Mouse (Mus musculus) thymus, adult 2 months (tissue): ENCODE results near the gene Mecom. TPM values are rescaled to one million over a fixed set of nuclear protein-coding genes. Genes with fewer than 3 reads are reported as not detected.

Experiments used
- DNase-seq: peaks from one replicate; pipeline ENCODE4 v3.0.0; 2021
- H3K27ac ChIP-seq: fragments of 200-500 bp; 2 replicates; pipeline ENCODE4 v1.5.1; 2012; ENCODE audit warnings: low read length, control low read depth; ENCODE audit not compliant: control insufficient read depth, insufficient read depth
- H3K27me3 ChIP-seq: fragments of 200-500 bp; 2 replicates; pipeline ENCODE4 v1.6.1; 2012; ENCODE audit warnings: mild to moderate bottlenecking, low read length, moderate library complexity, mixed read lengths; ENCODE audit not compliant: control insufficient read depth, insufficient read depth
- H3K36me3 ChIP-seq: fragments of 200-500 bp; 2 replicates; pipeline ENCODE4 v1.6.1; 2012; ENCODE audit warnings: mild to moderate bottlenecking, low read length, moderate library complexity; ENCODE audit not compliant: control insufficient read depth, insufficient read depth
- H3K4me1 ChIP-seq: fragments of 200-500 bp; replicated peaks from 2 replicates; pipeline ENCODE4 v1.6.1; 2012; ENCODE audit warnings: low read length; ENCODE audit not compliant: control insufficient read depth, insufficient read depth
- H3K4me3 ChIP-seq: fragments of 200-500 bp; 2 replicates; pipeline ENCODE4 v1.5.1; 2012; ENCODE audit warnings: mild to moderate bottlenecking, low read length, control low read depth, moderate library complexity; ENCODE audit not compliant: control insufficient read depth, insufficient read depth
- CTCF ChIP-seq: fragments of 200-500 bp; IDR thresholded peaks from 2 replicates; pipeline ENCODE4 v1.5.1; 2012; ENCODE audit warnings: mild to moderate bottlenecking, control low read depth, low read length, moderate library complexity, borderline replicate concordance; ENCODE audit not compliant: control insufficient read depth, poor library complexity, insufficient read depth; ENCODE audit errors: extremely low read depth
- POLR2A ChIP-seq: fragments of 200-500 bp; IDR thresholded peaks from 2 replicates; pipeline ENCODE4 v1.6.1; 2012; ENCODE audit warnings: mild to moderate bottlenecking, low read length, control low read depth, moderate library complexity; ENCODE audit not compliant: control insufficient read depth, poor library complexity, insufficient read depth; ENCODE audit errors: extremely low read depth
- WGBS: fragments of 180-500 bp; shearing (Covaris S2); methylation state at CpG from one replicate; pipeline ENCODE4 v1.1.7; 2018; 5-methylcytosine and 5-hydroxymethylcytosine counted together
- polyA plus RNA-seq: library from polyadenylated mRNA; depleted of rRNA; stranded (reverse); fragments of >200 nt; gene quantifications from 2 replicates; pipeline ENCODE4 v1.2.3, GENCODE M21; 2012

The Mecom gene
- polyA plus RNA-seq, 1 experiment, result 0.92 TPM

DNA sequence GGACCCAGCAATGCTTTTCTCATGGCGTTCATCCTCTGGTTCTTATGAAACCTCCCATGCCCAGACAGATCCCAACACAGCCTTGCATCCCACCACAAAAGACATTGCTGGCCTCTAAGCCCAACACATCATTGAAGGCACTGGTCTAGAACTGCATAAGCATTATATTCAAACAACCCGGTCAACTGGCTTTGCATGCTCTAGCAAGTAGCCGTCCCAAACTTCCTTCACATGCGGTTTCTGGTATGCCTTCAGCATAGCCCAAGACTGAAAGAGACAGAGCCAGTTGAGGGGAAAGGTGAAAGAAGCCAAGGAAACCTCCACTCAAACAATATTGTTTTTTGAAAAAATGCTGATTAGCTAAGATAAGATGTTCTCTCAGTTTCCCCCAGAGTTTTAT is 397.7 kb downstream of the Mecom start:
- 95% methylated on average over 4 of the region's 4 CpGs for WGBS
- no peak for DNase-seq
- Histone ChIP-seq H3K36me3 (no peaks in the 10 kb centered on the region), H3K4me3 (no peak overlapping the region), H3K4me1 (no peaks in the 10 kb centered on the region), H3K27ac (no peak overlapping the region), H3K27me3 (no peaks in the 10 kb centered on the region)
- no peak for TF ChIP-seq POLR2A
- TF ChIP-seq CTCF, result no peak

DNA sequence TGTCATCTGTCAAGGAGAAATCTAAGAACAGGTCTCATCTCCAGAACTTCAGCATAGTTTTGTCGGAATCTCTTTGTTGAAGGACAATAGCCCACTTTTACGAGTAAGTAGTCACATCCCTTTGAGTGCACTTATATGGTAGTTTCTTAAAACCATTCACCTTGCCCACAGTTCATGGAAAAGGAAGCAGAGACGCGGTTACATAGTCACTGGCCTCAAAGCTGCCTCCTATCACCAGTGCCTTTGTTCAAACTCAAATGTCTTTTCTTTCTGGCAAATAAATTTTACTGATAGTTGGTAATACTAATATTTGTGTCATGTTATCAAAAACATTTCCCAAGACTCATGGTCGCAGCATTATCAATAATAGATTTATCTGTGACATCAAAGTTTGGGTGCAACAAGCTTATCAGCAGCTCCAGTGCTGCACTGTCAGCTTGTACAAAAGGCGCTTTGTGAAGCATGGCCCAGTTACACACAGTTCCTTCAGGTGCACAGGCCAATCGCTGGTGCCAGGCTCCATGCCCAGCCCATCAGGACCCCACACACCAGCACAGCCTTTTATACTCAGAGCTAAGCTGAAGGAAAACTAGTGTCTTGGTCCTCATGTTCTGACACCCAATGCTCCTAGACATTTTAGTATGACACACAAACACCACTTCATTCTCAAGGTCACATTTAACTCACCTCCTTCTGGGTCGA is 399.3 kb downstream of the Mecom start:
- H3K27me3 ChIP-seq, result no peaks in the 10 kb centered on the region
- H3K27ac ChIP-seq, result no peak overlapping the region
- no peak for DNase-seq
- H3K4me1 ChIP-seq, result no peaks in the 10 kb centered on the region
- no peak overlapping the region for H3K4me3 ChIP-seq
- 95% methylated on average over 8 of the region's 8 CpGs for WGBS
- TF ChIP-seq CTCF, result no peak
- no peak for TF ChIP-seq POLR2A
- no peaks in the 10 kb centered on the region for H3K36me3 ChIP-seq

DNA sequence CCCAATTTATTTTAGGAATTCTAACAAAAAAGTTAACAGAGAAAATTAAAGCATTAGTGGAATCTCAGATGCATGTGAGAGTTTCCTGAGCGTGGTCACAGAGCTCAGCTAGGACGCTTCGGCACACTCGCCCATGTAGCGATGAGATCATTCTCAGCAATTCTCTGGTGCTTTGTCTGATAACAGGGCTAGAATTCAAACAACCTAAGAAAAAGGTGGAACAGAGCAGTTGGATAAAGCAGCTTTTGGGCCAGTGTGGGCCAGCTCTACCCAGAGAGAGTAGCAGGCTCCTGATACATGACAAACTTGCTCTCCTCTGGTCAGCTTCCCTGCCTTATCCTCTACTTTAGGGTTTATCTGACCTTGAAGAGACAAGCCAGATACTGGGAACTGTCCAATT is 402.8 kb downstream of the Mecom start:
- Histone ChIP-seq H3K27ac (no peak overlapping the region), H3K36me3 (no peaks in the 10 kb centered on the region), H3K4me3 (no peak overlapping the region), H3K4me1 (no peaks in the 10 kb centered on the region), H3K27me3 (no peaks in the 10 kb centered on the region)
- no peak for DNase-seq
- WGBS, result 98% methylated on average over 5 of the region's 5 CpGs
- no peak for TF ChIP-seq POLR2A
- no peak for TF ChIP-seq CTCF

DNA sequence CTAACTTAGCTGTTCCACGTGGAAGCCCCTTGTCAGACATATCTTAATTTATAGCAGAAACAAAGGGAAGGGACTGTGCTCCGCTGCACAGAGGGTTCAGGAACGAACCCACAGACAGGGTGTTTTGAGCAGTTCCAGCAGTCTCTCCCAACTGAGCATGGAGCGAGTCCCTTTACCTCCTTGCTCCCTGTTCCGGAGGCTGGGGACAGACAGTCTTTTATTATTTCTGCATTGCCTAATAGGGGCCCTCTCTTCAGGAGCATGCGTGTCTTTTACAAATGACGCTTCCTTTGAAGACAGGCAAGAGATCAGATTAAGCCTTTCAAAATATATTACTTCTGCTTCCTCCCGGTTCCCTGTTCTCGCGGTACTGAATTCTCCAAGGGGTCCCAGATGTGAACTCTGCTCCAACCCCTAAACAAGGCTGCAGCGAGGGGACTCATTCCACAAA is 403.8 kb downstream of the Mecom start:
- no peak overlapping the region for H3K27ac ChIP-seq
- H3K27me3 ChIP-seq, result no peaks in the 10 kb centered on the region
- H3K4me3 ChIP-seq, result no peak overlapping the region
- H3K36me3 ChIP-seq, result no peaks in the 10 kb centered on the region
- H3K4me1 ChIP-seq, result no peaks in the 10 kb centered on the region
- TF ChIP-seq POLR2A (no peak), CTCF (no peak)
- whole genome bisulfite sequencing, result 34% methylated on average over 11 of the region's 11 CpGs
- DNase-seq, result no peak

DNA sequence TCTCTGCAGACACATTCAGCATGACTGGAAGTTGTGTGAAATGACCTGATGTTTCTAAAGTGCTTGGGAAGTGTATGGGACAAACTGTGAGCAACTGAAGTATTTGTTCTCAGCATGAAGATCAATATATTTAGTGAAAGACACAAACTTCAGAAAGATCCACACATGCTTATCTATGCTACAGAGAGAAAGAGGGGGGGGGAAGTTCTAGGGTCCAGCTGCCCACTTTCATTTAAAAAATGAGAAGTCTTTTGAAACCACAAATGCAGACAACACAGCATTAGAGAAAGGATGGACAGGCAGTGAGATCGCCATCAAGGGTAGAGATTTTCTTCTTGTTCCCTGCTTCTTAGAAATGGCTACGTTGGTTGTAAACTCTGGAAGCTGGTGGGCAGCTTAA is 404.4 kb downstream of the Mecom start:
- 45% methylated on average over 2 of the region's 2 CpGs for WGBS
- no peak for DNase-seq

DNA sequence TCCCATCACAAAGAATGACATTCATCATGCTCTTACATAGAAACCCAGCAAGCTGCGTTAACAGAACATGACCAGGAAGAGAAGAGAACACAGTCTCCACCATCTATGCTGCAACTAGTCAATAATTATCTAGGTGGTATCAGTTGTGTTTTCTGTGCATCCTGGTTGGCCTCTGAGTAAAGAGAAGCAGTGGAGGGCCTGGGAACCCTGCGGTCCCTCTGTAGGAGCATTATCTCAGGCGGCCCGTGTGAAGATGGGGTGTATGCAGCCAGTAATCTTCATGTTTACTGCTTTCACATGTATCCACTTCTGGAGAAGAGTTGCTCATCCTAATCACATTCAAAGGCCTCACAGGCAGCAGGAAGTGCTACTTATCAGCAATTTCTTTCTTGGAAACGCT is 407.5 kb downstream of the Mecom start:
- no peaks in the 10 kb centered on the region for H3K4me1 ChIP-seq
- no peak for DNase-seq
- 93% methylated on average over 5 of the region's 5 CpGs for WGBS
- no peak overlapping the region for H3K27ac ChIP-seq
- no peaks in the 10 kb centered on the region for H3K27me3 ChIP-seq
- H3K36me3 ChIP-seq, result no peaks in the 10 kb centered on the region
- TF ChIP-seq CTCF (no peak), POLR2A (no peak)
- no peak overlapping the region for H3K4me3 ChIP-seq

More for the DNA sequence above, 404.4 kb downstream of the Mecom start:
- no peak for TF ChIP-seq CTCF
- no peak for TF ChIP-seq POLR2A
- H3K27ac ChIP-seq, result no peak overlapping the region
- H3K4me3 ChIP-seq, result no peak overlapping the region
- no peaks in the 10 kb centered on the region for H3K36me3 ChIP-seq
- no peaks in the 10 kb centered on the region for H3K27me3 ChIP-seq
- H3K4me1 ChIP-seq, result no peaks in the 10 kb centered on the region
